Mouse (Mus musculus): ENCODE data around the gene Acss1.

DNA sequence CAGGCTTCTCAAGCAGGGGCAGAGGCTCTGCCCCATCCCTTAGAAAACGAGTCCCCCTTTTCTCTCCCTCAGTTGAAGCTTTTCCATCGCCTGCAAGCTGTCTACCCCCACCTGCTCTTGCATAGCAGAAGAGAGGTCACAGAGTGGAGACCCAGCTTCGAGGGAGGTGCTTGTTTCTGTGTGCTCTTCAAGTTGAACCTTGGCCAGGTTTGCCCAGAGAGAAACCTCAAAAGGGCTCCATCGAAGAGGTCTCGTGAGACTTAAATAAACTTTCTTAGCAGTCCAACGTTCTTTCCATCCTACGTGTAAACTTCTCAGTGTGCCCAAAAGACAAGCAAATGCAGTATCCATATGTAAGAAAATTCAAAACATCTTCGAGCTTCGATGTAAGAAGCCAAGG lies 16.9 kb downstream of the Acss1 start:
- TF ChIP-seq CTCF (conservative IDR thresholded peaks at IDR 0.05; ENCODE audit: low read length) (no peak), POU5F1 (IDR thresholded peaks at IDR 0.05; ENCODE audit: borderline replicate concordance, low read length) (no peak)

All from E14TG2a.4 (cell line).